Mouse (Mus musculus) testis, adult 2 months (tissue): ENCODE measurements around the gene Tmem30b.

Source experiments
- CTCF ChIP-seq: fragments of 200-500 bp; IDR thresholded peaks from 2 replicates; pipeline ENCODE4 v1.5.1; 2012; ENCODE audit warnings: low read depth, mild to moderate bottlenecking, inconsistent platforms, low read length, moderate library complexity; ENCODE audit not compliant: control insufficient read depth, insufficient read depth, insufficient replicate concordance
- POLR2A ChIP-seq: fragments of 200-500 bp; IDR thresholded peaks from 2 replicates; pipeline ENCODE4 v1.6.1; 2012; ENCODE audit warnings: low read depth, mild to moderate bottlenecking, inconsistent platforms, low read length, moderate library complexity; ENCODE audit not compliant: control insufficient read depth

GRCm38 (mm10) chr12:73594177-73594745, 48.1 kb upstream of the Tmem30b start:
- no peak for TF ChIP-seq POLR2A
- TF ChIP-seq CTCF = no peak
